Mouse (Mus musculus): Measurements from ENCODE around the gene Tomm20l.

DNA sequence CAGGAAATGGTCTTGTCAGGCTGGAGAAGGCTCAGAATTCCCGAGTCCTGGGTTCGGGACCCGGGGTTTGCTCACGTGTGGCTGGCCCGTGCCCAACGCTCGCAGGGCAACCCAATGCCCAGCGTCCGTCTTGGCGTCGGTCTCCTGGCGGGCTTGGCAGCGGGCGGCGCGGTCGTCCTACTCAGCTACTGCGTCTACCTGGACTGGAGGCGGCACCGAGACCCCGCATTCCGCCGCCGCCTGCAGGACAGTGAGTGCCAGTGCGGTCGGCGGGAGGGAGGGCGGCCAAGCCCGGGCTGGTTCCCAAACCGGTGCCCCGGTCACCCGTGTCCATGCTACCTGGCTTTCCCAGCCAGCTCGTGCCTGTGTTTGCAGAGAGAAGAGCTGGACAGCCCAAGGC, at the start of gene Tomm20l:
- TF ChIP-seq POLR2A (IDR thresholded peaks at IDR 0.05; ENCODE audit: control insufficient read depth, extremely low read depth, insufficient read depth, low read length, poor library complexity) = no peak
- TF ChIP-seq CTCF (IDR thresholded peaks at IDR 0.05; ENCODE audit: borderline replicate concordance, control insufficient read depth, extremely low read depth, insufficient read depth, low read length, poor library complexity) = peak; percentile 23; the same call in 1 of the 2 replicates

Data from thymus, adult 2 months (tissue).